Mouse (Mus musculus): ENCODE measurements around the gene Golt1a. TPM values are rescaled to one million over a fixed set of nuclear protein-coding genes. Genes with fewer than 3 reads are reported as not detected.
A peak's percentile ranks its signal among the peaks of the same experiment; 100 is the strongest.

The Golt1a gene
- total and polyA plus RNA-seq, 3 experiments = not detected

DNA sequence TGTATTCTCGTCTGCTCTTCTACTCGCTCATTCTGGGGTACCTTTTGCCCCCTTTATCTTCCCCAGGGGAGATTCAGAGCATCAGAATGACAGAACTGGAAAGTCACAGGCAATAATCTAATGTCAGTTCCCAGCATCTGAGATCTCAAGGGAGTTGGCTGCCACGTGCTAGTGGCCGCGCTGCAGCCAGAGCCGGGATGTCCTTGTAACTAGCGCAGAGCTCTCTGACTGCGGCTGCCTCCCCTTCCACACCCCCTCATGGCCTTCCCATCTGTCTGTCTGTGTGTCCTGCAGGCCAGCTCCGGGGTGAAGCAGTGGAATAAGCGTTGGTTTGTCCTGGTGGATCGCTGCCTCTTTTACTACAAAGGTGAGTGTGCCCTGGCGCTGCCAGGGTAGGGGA lies 45.2 kb upstream of the Golt1a start:
- Histone ChIP-seq H3K4me2 (ENCODE audit: insufficient read depth, low read depth, poor library complexity, severe bottlenecking) (no peak overlapping the region), H3K9ac (ENCODE audit: insufficient read depth, low read depth) (no peak overlapping the region), H3K36me3 (replicated peaks in 1 of 2; ENCODE audit: control insufficient read depth in 1 of 2, insufficient read depth in 1 of 2, low read length in 1 of 2) (no peaks in the 10 kb centered on the region), H3K27me3 (replicated peaks) (peaks cover 97% of the 10 kb centered on the region), H3K27ac (ENCODE audit: insufficient read depth, low read depth) (no peak overlapping the region), H3K4me3 (replicated peaks in 1 of 3; ENCODE audit: low read depth in 2 of 3, low read length in 2 of 3, poor library complexity in 1 of 3) (no peak overlapping the region), H3K79me2 (replicated peaks; ENCODE audit: control insufficient read depth, extremely low read depth, insufficient read depth, poor library complexity, severe bottlenecking) (no peaks in the 10 kb centered on the region), H3K4me1 (ENCODE audit: control insufficient read depth in 1 of 2, insufficient read depth in 2 of 2) (no peaks in the 10 kb centered on the region), H3K9me3 (replicated peaks; ENCODE audit: low read length) (peaks cover 5% of the 10 kb centered on the region)
- dilution Hi-C loops (cut with MboI; ENCODE audit: extremely low pct_ligation_motif_present, extremely low pct_unique_long_range_greater_than_20kb, low sequenced_read_pairs) (no loop called here), in situ Hi-C loops (cut with MboI; ENCODE audit: low pct_ligation_motif_present, low pct_unique_long_range_greater_than_20kb, low sequenced_read_pairs) (no loop called here)
- no peak for DNase-seq (ENCODE audit: extremely low read depth)
- TF ChIP-seq ELF1 (IDR thresholded peaks at IDR 0.05; ENCODE audit: low read depth, low read length) = no peak
- no peak for TF ChIP-seq CHD1 (IDR thresholded peaks at IDR 0.05; ENCODE audit: low read depth, low read length)
- TF ChIP-seq MYC (IDR thresholded peaks at IDR 0.05; ENCODE audit: low read depth, low read length) = no peak
- TF ChIP-seq HCFC1 (IDR thresholded peaks at IDR 0.05; ENCODE audit: low read depth, low read length) = no peak
- no peak for TF ChIP-seq SIN3A (IDR thresholded peaks at IDR 0.05; ENCODE audit: low read length)

DNA sequence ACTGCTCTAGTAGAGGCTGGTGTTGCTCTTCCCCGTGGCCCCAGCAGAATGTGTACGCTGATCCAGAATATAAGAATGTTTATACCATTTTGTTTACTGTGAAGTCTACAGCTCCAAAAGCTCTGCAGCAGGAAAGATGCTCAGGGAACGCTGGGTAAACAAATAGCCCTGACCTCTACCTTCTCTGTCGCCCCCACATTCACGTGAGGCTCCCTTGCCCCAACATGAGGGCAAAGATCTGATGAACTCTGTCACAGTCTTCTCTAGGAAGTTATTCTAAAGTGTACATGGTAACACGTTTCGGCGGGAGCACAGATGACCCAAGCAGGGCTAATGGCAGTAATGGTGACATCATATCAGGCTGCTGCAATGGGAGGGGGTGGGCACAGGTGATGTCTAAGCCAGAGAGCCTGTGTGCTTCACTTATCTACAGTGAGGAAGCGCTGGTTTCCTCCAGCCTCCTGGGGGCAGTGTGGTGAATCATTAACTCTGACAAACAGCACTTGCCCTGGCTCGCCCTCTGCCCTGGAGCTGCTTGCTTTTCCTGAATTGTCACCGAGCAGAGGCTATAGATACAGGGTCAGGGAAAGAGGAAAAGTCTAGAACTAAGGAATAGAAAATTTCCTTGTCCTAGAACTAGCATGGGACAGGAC lies 44.4 kb upstream of the Golt1a start:
- peak; percentile 25 for DNase-seq (ENCODE audit: extremely low read depth)
- H3K4me2 ChIP-seq (ENCODE audit: insufficient read depth, low read depth, poor library complexity, severe bottlenecking) = no peak overlapping the region

DNA sequence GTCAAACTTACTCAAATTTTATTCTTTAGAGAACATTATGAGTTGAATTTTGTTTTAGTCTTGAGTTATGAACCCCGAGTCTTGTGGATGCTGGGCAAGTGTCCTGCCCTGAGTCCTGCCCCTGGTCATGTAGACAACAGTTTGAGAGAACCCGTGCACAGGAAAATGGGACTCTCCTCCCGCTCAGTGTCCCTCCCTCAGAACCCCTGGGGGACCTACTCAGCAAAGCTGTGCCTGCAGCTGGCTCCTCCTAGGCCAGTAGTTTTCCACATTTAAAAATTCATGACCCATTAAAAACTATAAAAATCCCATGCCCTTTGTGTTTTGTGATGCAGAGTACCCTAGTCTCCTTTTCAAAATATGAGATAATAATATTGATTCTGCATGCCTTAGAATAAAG lies 42.5 kb upstream of the Golt1a start:
- no peak overlapping the region for H3K4me3 ChIP-seq (replicated peaks in 1 of 3; ENCODE audit: low read depth in 2 of 3, low read length in 2 of 3, poor library complexity in 1 of 3)
- H3K9ac ChIP-seq (ENCODE audit: insufficient read depth, low read depth) = no peak overlapping the region
- in situ Hi-C loops (cut with MboI; ENCODE audit: low pct_ligation_motif_present, low pct_unique_long_range_greater_than_20kb, low sequenced_read_pairs) = no loop called here
- dilution Hi-C loops (cut with MboI; ENCODE audit: extremely low pct_ligation_motif_present, extremely low pct_unique_long_range_greater_than_20kb, low sequenced_read_pairs) = no loop called here
- no peak for DNase-seq (ENCODE audit: extremely low read depth)
- no peak for TF ChIP-seq ZC3H11A (IDR thresholded peaks at IDR 0.05; ENCODE audit: low read depth, low read length)
- TF ChIP-seq JUND (conservative IDR thresholded peaks at IDR 0.05; ENCODE audit: low read depth, low read length) = no peak
- no peak for TF ChIP-seq MAFK (IDR thresholded peaks at IDR 0.05; ENCODE audit: insufficient replicate concordance, low read length)
- no peak for TF ChIP-seq ZNF384 (IDR thresholded peaks at IDR 0.05; ENCODE audit: low read depth, low read length)
- TF ChIP-seq CHD1 (IDR thresholded peaks at IDR 0.05; ENCODE audit: low read depth, low read length) = no peak
- no peak for TF ChIP-seq SMC3 (IDR thresholded peaks at IDR 0.05; ENCODE audit: low read depth, low read length)
- TF ChIP-seq HCFC1 (IDR thresholded peaks at IDR 0.05; ENCODE audit: low read depth, low read length) = no peak
- no peak for TF ChIP-seq IRF4 (IDR thresholded peaks at IDR 0.05; ENCODE audit: low read depth, low read length)
- TF ChIP-seq ETS1 (conservative IDR thresholded peaks at IDR 0.05; ENCODE audit: low read depth, low read length) = no peak
- no peak for TF ChIP-seq CHD2 (IDR thresholded peaks at IDR 0.05; ENCODE audit: low read length)
- no peak for TF ChIP-seq RCOR1 (conservative IDR thresholded peaks at IDR 0.05; ENCODE audit: low read depth, low read length)
- no peak for TF ChIP-seq JUN (IDR thresholded peaks at IDR 0.05; ENCODE audit: insufficient read depth, low read depth, low read length)
- peaks cover 5% of the 10 kb centered on the region for H3K9me3 ChIP-seq (replicated peaks; ENCODE audit: low read length)
- H3K4me2 ChIP-seq (ENCODE audit: insufficient read depth, low read depth, poor library complexity, severe bottlenecking) = no peak overlapping the region
- H3K4me1 ChIP-seq (ENCODE audit: control insufficient read depth in 1 of 2, insufficient read depth in 2 of 2) = peaks cover 4 to 9% of the 10 kb centered on the region in 2 experiments; a peak in 2 of 4 replicates
- no peaks in the 10 kb centered on the region for H3K79me2 ChIP-seq (replicated peaks; ENCODE audit: control insufficient read depth, extremely low read depth, insufficient read depth, poor library complexity, severe bottlenecking)
- peaks cover 98% of the 10 kb centered on the region for H3K27me3 ChIP-seq (replicated peaks)
- no peak overlapping the region for H3K27ac ChIP-seq (ENCODE audit: insufficient read depth, low read depth)
- H3K36me3 ChIP-seq (replicated peaks in 1 of 2; ENCODE audit: control insufficient read depth in 1 of 2, insufficient read depth in 1 of 2, low read length in 1 of 2) = no peaks in the 10 kb centered on the region

More for the DNA sequence above, 44.4 kb upstream of the Golt1a start:
- Histone ChIP-seq H3K4me1 (ENCODE audit: control insufficient read depth in 1 of 2, insufficient read depth in 2 of 2) (peaks cover 4 to 5% of the 10 kb centered on the region in 2 experiments; a peak in 2 of 4 replicates), H3K9ac (ENCODE audit: insufficient read depth, low read depth) (no peak overlapping the region), H3K9me3 (replicated peaks; ENCODE audit: low read length) (peaks cover 5% of the 10 kb centered on the region), H3K27me3 (replicated peaks) (peaks cover 97% of the 10 kb centered on the region), H3K79me2 (replicated peaks; ENCODE audit: control insufficient read depth, extremely low read depth, insufficient read depth, poor library complexity, severe bottlenecking) (no peaks in the 10 kb centered on the region), H3K36me3 (replicated peaks in 1 of 2; ENCODE audit: control insufficient read depth in 1 of 2, insufficient read depth in 1 of 2, low read length in 1 of 2) (no peaks in the 10 kb centered on the region), H3K4me3 (replicated peaks in 1 of 3; ENCODE audit: low read depth in 2 of 3, low read length in 2 of 3, poor library complexity in 1 of 3) (no peak overlapping the region), H3K27ac (ENCODE audit: insufficient read depth, low read depth) (no peak overlapping the region)
- no peak for TF ChIP-seq CHD2 (IDR thresholded peaks at IDR 0.05; ENCODE audit: low read length)
- peak in 1 of 2 experiments; percentile 57; a peak in 2 of 4 replicates for TF ChIP-seq CTCF (conservative IDR thresholded peaks at IDR 0.05 in 1 of 2, IDR thresholded peaks at IDR 0.05 in 1 of 2; ENCODE audit: low read depth in 2 of 2, low read length in 2 of 2)
- no peak for TF ChIP-seq MEF2A (IDR thresholded peaks at IDR 0.05; ENCODE audit: borderline replicate concordance, low read depth, low read length)
- TF ChIP-seq SMC3 (IDR thresholded peaks at IDR 0.05; ENCODE audit: low read depth, low read length) = peak; percentile 32
- peak; percentile 2 for TF ChIP-seq RAD21 (IDR thresholded peaks at IDR 0.05; ENCODE audit: low read depth, low read length)
- TF ChIP-seq JUN (IDR thresholded peaks at IDR 0.05; ENCODE audit: insufficient read depth, low read depth, low read length) = no peak
- no peak for TF ChIP-seq UBTF (IDR thresholded peaks at IDR 0.05; ENCODE audit: low read depth, low read length)
- dilution Hi-C loops (cut with MboI; ENCODE audit: extremely low pct_ligation_motif_present, extremely low pct_unique_long_range_greater_than_20kb, low sequenced_read_pairs) (no loop called here), in situ Hi-C loops (cut with MboI; ENCODE audit: low pct_ligation_motif_present, low pct_unique_long_range_greater_than_20kb, low sequenced_read_pairs) (no loop called here)
